In genomic region chr13:99030579-99031200, GRCm38 (mm10) we compare ENCODE assay signal across 14 mouse cellular contexts. TPM values are rescaled to one million over a fixed set of nuclear protein-coding genes. Genes with fewer than 3 reads are reported as not detected.
A peak's percentile ranks its signal among the peaks of the same experiment; 100 is the strongest.
DNase-seq lines count a peak whose midpoint lies in the region; ATAC-seq lines count a peak whose summit lies in the region.
"Had no signal": no experiment of that assay in that cellular context is flagged by ENCODE, and none has a peak within 500 bp of the region (broad histone marks: within the 10 kb centered on the region; RNA-seq: fewer than 3 reads in every experiment).

No protein-coding gene starts in this region.

- no peaks in the 10 kb centered on the region; the same call in 1 of the 2 replicates for H3K27me3 ChIP-seq in neural tube, embryonic 12.5 days (replicated peaks)
- H3K27me3 ChIP-seq in forebrain, embryonic 11.5 days (ENCODE audit: control insufficient read depth, insufficient read depth, low read length), result no peaks in the 10 kb centered on the region; the same call in 1 of the 2 replicates
- no peaks in the 10 kb centered on the region for H3K27me3 ChIP-seq in limb, embryonic 10.5 days (ENCODE audit: low read depth, poor library complexity, severe bottlenecking)

- WGBS in neural tube, embryonic 12.5 days, result 19% methylated on average over 15 of the region's 15 CpGs
- 40% methylated on average over 15 of the region's 15 CpGs for WGBS in forebrain, embryonic 11.5 days
- 76% methylated on average over 15 of the region's 15 CpGs for WGBS in limb, embryonic 10.5 days

- H3K36me3 ChIP-seq in neural tube, embryonic 12.5 days, result no peaks in the 10 kb centered on the region
- no peaks in the 10 kb centered on the region for H3K36me3 ChIP-seq in forebrain, embryonic 11.5 days (ENCODE audit: control insufficient read depth, insufficient read depth, low read length)
- H3K36me3 ChIP-seq in limb, embryonic 10.5 days, result no peaks in the 10 kb centered on the region

- no peaks in the 10 kb centered on the region for H3K9me3 ChIP-seq in neural tube, embryonic 12.5 days
- no peaks in the 10 kb centered on the region for H3K9me3 ChIP-seq in forebrain, embryonic 11.5 days (ENCODE audit: control insufficient read depth, low read length)
- H3K9me3 ChIP-seq in limb, embryonic 10.5 days (replicated peaks), result no peaks in the 10 kb centered on the region

- ATAC-seq in neural tube, embryonic 12.5 days (ENCODE audit: low FRiP score, low read depth), result no peak
- ATAC-seq in forebrain, embryonic 11.5 days (replicated peaks; ENCODE audit: low FRiP score), result 0 out of 2 replicates have a peak, but pooled peaks have one; percentile 21
- 0 out of 2 replicates have a peak, but pooled peaks have one; percentile 25 for ATAC-seq in neutrophil, adult 5-6 weeks (ENCODE audit: extremely low read depth, insufficient number of reproducible peaks, low FRiP score, poor library complexity, severe bottlenecking)

- no peak overlapping the region for H3K9ac ChIP-seq in neural tube, embryonic 12.5 days
- no peak overlapping the region for H3K9ac ChIP-seq in forebrain, embryonic 11.5 days (ENCODE audit: low read length)

- DNase-seq in neural tube, embryonic 10.5 days (ENCODE audit: extremely low spot score, low spot score), result no peak
- no peak for DNase-seq in forebrain, embryonic 11.5 days (ENCODE audit: low spot score)
- no peak for DNase-seq in limb, embryonic 10.5 days (ENCODE audit: low spot score)
- DNase-seq in gastrocnemius, adult 18-20 months (ENCODE audit: low spot score), result no peak
- DNase-seq in yolk sac, embryonic 10.5 days (ENCODE audit: low spot score), result no peak
- DNase-seq in left cerebral cortex, postnatal 10 days (ENCODE audit: extremely low spot score in 1 of 2, low spot score in 2 of 2), result no peak
- DNase-seq: cerebellum, adult 9-11 months; kidney, postnatal 36 days; right cerebral cortex, postnatal 25 days had no signal

- no peak overlapping the region for H3K4me3 ChIP-seq in neural tube, embryonic 12.5 days
- H3K4me3 ChIP-seq in forebrain, embryonic 11.5 days (ENCODE audit: low read depth, low read length), result no peak overlapping the region
- H3K4me3 ChIP-seq in limb, embryonic 10.5 days, result no peak overlapping the region

- H3K4me1 ChIP-seq in neural tube, embryonic 12.5 days, result peaks cover 23% of the 10 kb centered on the region
- peaks cover 14% of the 10 kb centered on the region; the same call in 1 of the 2 replicates for H3K4me1 ChIP-seq in forebrain, embryonic 11.5 days (replicated peaks; ENCODE audit: control insufficient read depth, insufficient read depth, low read length)
- H3K4me1 ChIP-seq in limb, embryonic 10.5 days, result peaks cover 40% of the 10 kb centered on the region

- peak overlapping the region; percentile 27 for H3K4me2 ChIP-seq in neural tube, embryonic 12.5 days (replicated peaks)
- peak overlapping the region; percentile 24; the same call in 1 of the 2 replicates for H3K4me2 ChIP-seq in forebrain, embryonic 11.5 days (ENCODE audit: low read depth, low read length, severe bottlenecking)

- intact Hi-C loops in left cerebral cortex, postnatal 10 days (cut with DNase I), result no loop called here

- H3K27ac ChIP-seq in neural tube, embryonic 12.5 days, result no peak overlapping the region; the same call in 1 of the 2 replicates
- H3K27ac ChIP-seq in forebrain, embryonic 11.5 days (ENCODE audit: low read depth, low read length), result no peak overlapping the region
- peak overlapping the region; percentile 30; the same call in 1 of the 2 replicates for H3K27ac ChIP-seq in limb, embryonic 10.5 days

RNA-seq across cellular contexts. Expression of gene 1700024P04Rik, which starts 46.3 kb away (rescaled TPM):
- polyA plus RNA-seq in neural tube, embryonic 12.5 days (2016; fragmentation: Nextera tagmentation; extraction: Ambion mirVana), result not detected in 2 replicates
- not detected in 2 replicates for polyA plus RNA-seq in forebrain, embryonic 11.5 days (2014; fragmentation: Nextera tagmentation; extraction: Ambion mirVana)
- polyA plus RNA-seq in limb, embryonic 10.5 days (2016; fragmentation: Nextera tagmentation; extraction: Ambion mirVana), result not detected in 2 replicates
- total RNA-seq in neutrophil, adult 5-6 weeks (2017), result not detected in 2 replicates
- total RNA-seq in gastrocnemius, adult 18-20 months (2021), result not detected
- not detected for total RNA-seq in left cerebral cortex, postnatal 10 days (2021)
- total RNA-seq: hematopoietic stem cell, adult 5-6 weeks had no signal
- polyA plus RNA-seq: limb, embryonic 14.5 days; stomach, embryonic 16.5 days had no signal
